Mouse (Mus musculus) forebrain, postnatal 0 days (tissue): Measurements from ENCODE around the gene Rab11fip5. TPM values are rescaled to one million over a fixed set of nuclear protein-coding genes. Genes with fewer than 3 reads are reported as not detected.
A peak's percentile ranks its signal among the peaks of the same experiment; 100 is the strongest.

Source experiments
- ATAC-seq: fragments of 200-750 bp; cut with Nextera tagmentation; 2 replicates; pipeline ENCODE4 v1.8.0; 2017; ENCODE audit warnings: mild to moderate bottlenecking, moderate library complexity
- DNase-seq: peaks from one replicate; pipeline ENCODE4 v3.0.0-alpha.2; 2015
- H3K27ac ChIP-seq: fragments of 300-500 bp; sonication (generic); 2 replicates; pipeline ENCODE4 v1.5.1; 2014; ENCODE audit warnings: low read depth, mild to moderate bottlenecking, antibody characterized with exemption, low read length, moderate library complexity, mixed read lengths
- H3K27me3 ChIP-seq: fragments of 300-500 bp; sonication (generic); 2 replicates; pipeline ENCODE4 v1.6.1; 2014; ENCODE audit warnings: mild to moderate bottlenecking, low read length, mixed read lengths; ENCODE audit not compliant: insufficient read depth
- H3K36me3 ChIP-seq: fragments of 300-500 bp; sonication (generic); 2 replicates; pipeline ENCODE4 v1.6.1; 2014; ENCODE audit warnings: mild to moderate bottlenecking, moderate library complexity; ENCODE audit not compliant: insufficient read depth
- H3K4me1 ChIP-seq: fragments of 300-500 bp; sonication (generic); 2 replicates; pipeline ENCODE4 v1.6.1; 2014; ENCODE audit warnings: antibody characterized with exemption; ENCODE audit not compliant: insufficient read depth
- H3K4me2 ChIP-seq: fragments of 300-500 bp; sonication (generic); 2 replicates; pipeline ENCODE4 v1.6.1; 2014; ENCODE audit warnings: low read depth, mild to moderate bottlenecking, moderate library complexity
- H3K4me3 ChIP-seq: fragments of 300-500 bp; sonication (generic); 2 replicates; pipeline ENCODE4 v1.5.1; 2014; ENCODE audit warnings: low read depth, low read length, mixed read lengths
- H3K9ac ChIP-seq: fragments of 300-500 bp; sonication (generic); 2 replicates; pipeline ENCODE4 v1.6.1; 2014; ENCODE audit warnings: mild to moderate bottlenecking
- H3K9me3 ChIP-seq: fragments of 300-500 bp; sonication (generic); 2 replicates; pipeline ENCODE4 v1.6.1; 2016; ENCODE audit warnings: low read length
- CTCF ChIP-seq: sonication (generic); IDR thresholded peaks from 2 replicates; pipeline ENCODE4 v1.5.1; 2016; ENCODE audit warnings: antibody characterized with exemption, control low read depth, low read depth
- WGBS: fragments of 180-500 bp; shearing (Covaris S2); extraction: QIAGEN DNeasy Blood & Tissue Kit; methylation state at CpG from one replicate; pipeline ENCODE4 v1.1.7; 2014; 5-methylcytosine and 5-hydroxymethylcytosine counted together
- polyA plus RNA-seq: library from polyadenylated mRNA; unstranded; fragments of >200 nt; fragmentation: Nextera tagmentation; extraction: Ambion mirVana; gene quantifications from 2 replicates; pipeline ENCODE4 v1.2.1, GENCODE M21; 2015
- total RNA-seq: library from RNA; depleted of rRNA; stranded (reverse); fragments of >200 nt; gene quantifications from 2 replicates; pipeline ENCODE4 v1.2.3, GENCODE M21; 2014

The Rab11fip5 gene
- total and polyA plus RNA-seq, 2 experiments from 2014 or later: 19.8 to 41.2 TPM

DNA sequence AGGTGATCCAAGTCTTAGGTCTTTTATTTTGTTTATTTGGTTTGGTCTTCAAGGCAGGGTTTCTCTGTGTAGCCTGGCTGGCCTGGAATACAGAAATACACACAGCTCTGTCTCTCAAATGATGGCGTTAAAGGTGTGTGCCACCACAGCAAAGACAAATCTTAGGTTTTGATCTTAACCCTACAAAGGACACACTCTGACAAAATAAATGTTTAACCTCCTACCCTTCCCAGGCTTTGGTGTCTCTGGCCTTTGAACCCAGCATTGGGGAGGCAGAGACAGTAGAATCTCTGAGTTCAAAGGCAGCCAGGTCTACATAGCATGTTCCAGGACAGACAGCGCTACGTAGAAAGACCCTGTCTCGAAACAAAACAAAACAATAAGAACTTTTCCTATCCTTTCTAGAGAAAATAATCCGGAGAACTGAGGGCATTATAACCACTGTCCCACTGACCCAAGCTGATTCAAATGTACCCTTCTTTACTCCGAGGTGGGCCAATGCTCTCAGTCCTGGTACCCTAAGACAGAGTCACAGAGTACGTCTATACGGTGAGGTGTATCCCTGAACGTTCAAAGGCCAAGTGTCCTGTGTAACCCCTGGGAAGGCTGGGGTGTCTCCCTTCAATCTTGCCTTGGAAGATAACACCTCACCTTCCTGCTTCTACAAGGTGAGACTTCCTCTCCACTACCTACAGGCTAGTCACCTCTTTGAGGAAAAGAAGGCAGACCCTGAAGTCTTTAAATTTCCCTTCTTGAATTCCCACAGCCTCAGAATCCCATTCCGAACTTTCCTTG is 1.2 kb downstream of the Rab11fip5 start:
- Histone ChIP-seq H3K27ac (no peak overlapping the region), H3K4me1 (peaks cover 19% of the 10 kb centered on the region), H3K4me2 (peak overlapping the region; percentile 87), H3K36me3 (no peaks in the 10 kb centered on the region), H3K27me3 (no peaks in the 10 kb centered on the region), H3K9ac (peak overlapping the region; percentile 85), H3K4me3 (peak overlapping the region; percentile 88), H3K9me3 (no peaks in the 10 kb centered on the region)
- no peak for TF ChIP-seq CTCF
- no peak for DNase-seq
- WGBS: 81% methylated on average over 10 of the region's 10 CpGs
- ATAC-seq: no peak

DNA sequence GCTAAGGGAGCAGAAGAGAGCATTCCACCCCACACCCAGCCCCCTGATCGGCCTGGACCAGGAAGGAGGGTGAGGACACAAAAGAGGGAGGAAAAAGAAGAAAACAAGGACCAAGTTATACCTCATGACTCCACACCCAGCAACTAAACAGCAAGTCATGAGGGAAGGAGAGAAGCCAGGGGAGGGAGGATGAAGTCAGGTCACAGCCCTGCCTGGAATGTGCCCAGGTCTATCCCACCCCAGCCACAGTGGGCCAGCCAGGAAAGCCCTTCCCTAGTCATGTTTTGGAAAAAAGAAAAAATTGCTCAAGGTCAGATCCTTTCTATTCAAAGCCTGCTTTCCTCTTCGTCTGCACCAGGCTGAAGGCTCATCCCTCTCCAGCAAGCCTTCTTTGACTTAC is 1.9 kb downstream of the Rab11fip5 start:
- 77% methylated on average over 2 of the region's 2 CpGs for WGBS
- 0 out of 2 replicates have a peak overlapping the region, but pooled peaks have one; percentile 18 for H3K9ac ChIP-seq
- ATAC-seq (no peak), DNase-seq (no peak)
- H3K27ac ChIP-seq: no peak overlapping the region
- peaks cover 19% of the 10 kb centered on the region for H3K4me1 ChIP-seq
- H3K4me2 ChIP-seq: peak overlapping the region; percentile 87
- H3K27me3 ChIP-seq: no peaks in the 10 kb centered on the region
- TF ChIP-seq CTCF: no peak
- peak overlapping the region; percentile 88; the same call in 1 of the 2 replicates for H3K4me3 ChIP-seq
- H3K9me3 ChIP-seq: no peaks in the 10 kb centered on the region
- H3K36me3 ChIP-seq: no peaks in the 10 kb centered on the region

DNA sequence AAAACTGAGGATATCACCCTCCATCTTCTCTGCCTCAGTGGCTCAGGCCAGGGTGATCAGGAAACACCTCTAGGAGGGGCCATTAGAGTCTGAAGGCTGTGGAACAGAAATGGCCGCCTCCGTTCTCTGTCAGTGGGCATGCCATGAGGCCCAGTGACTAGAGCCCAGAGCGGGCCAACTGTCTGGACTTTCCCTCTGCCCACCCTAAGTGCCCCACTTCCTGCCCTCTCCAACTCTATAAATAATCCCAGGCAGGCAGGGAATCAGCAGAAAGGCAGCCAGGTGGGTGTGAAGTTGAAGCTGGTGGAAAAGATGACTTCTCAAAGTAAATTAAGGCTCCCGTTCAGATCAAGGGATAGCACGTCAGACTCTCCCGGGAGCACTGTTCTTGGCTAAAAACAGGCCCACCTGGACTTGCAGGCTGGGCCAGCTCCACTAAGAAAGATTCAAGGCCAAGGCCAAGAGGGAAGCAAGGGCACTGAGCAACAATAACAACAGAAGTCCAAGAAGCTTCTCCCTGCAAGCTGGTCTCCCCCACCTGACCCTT is 2.5 kb downstream of the Rab11fip5 start:
- DNase-seq (no peak), ATAC-seq (no peak)
- no peak overlapping the region for H3K4me3 ChIP-seq
- no peak for TF ChIP-seq CTCF
- H3K27me3 ChIP-seq: no peaks in the 10 kb centered on the region
- 78% methylated on average over 6 of the region's 6 CpGs for WGBS
- H3K36me3 ChIP-seq: no peaks in the 10 kb centered on the region
- H3K4me1 ChIP-seq: peaks cover 19% of the 10 kb centered on the region
- H3K9me3 ChIP-seq: no peaks in the 10 kb centered on the region
- H3K9ac ChIP-seq: 0 out of 2 replicates have a peak overlapping the region, but pooled peaks have one; percentile 18
- no peak overlapping the region for H3K27ac ChIP-seq
- peak overlapping the region; percentile 87 for H3K4me2 ChIP-seq

DNA sequence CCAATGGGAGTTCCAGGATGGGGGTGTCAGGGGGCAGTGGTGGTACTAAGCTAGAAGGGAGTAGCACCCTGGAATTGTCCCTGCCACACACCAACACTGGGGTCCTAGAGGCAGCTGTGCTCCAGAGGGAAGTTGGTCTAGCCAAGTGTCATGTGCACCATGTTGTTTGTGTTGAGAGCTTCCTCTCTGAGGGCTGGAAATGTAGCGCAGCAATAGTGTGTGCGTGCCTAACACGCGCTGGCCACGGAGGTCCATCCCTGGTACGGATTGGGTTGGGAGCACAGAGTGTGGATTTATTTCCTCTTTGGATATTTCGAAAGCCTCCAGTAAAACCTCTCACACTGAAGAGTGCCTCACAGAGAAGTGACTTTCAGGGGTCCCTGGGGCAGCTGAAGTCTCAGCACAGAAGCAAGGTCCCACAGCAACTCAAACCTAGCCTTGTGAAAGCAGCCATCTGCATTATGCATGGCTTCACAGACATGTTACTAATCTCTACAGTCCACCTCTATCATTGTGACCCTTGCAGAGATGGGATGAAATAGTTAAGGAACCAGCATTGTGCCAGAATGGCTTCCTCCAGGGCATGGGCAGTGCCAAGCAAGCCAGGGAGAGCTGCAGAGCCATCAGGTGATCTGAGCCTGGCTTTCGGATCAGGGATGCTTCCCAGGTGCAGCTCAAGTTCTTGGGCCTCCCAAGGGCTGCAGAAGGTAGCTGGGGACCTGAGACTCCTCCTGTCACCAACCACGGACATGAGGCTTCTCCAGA is 3.6 kb downstream of the Rab11fip5 start:
- no peaks in the 10 kb centered on the region for H3K27me3 ChIP-seq
- H3K36me3 ChIP-seq: no peaks in the 10 kb centered on the region
- no peaks in the 10 kb centered on the region for H3K9me3 ChIP-seq
- no peak overlapping the region for H3K4me3 ChIP-seq
- no peak overlapping the region for H3K27ac ChIP-seq
- DNase-seq (no peak), ATAC-seq (no peak)
- H3K4me2 ChIP-seq: no peak overlapping the region
- WGBS: 92% methylated on average over 9 of the region's 9 CpGs
- TF ChIP-seq CTCF: no peak
- H3K9ac ChIP-seq: no peak overlapping the region
- H3K4me1 ChIP-seq: peaks cover 19% of the 10 kb centered on the region

DNA sequence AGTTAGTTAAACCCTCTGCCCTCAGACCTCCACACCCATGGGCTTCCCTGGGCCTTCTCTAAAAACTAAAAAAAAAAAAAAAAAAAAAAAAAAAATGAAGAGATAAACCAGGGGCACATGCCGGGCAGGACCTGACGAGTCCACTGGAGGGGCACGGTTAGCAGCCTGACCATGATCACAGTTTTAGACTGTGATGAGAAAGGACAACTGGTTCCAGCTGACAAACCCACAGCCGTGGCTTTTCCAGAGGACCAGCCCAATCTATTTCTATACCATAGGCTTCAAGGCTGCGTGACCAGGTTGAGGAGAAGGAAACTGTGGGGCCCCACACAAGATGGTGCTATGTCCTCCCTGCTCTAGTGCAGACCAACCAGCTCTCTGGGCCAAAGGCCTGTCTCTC is 4.4 kb downstream of the Rab11fip5 start:
- H3K36me3 ChIP-seq: peaks cover 5% of the 10 kb centered on the region; the same call in 1 of the 2 replicates
- no peak overlapping the region for H3K4me2 ChIP-seq
- H3K27me3 ChIP-seq: no peaks in the 10 kb centered on the region
- no peak for TF ChIP-seq CTCF
- no peak for DNase-seq
- H3K9me3 ChIP-seq: no peaks in the 10 kb centered on the region
- no peak overlapping the region for H3K27ac ChIP-seq
- H3K4me1 ChIP-seq: peaks cover 19% of the 10 kb centered on the region
- no peak overlapping the region for H3K4me3 ChIP-seq
- ATAC-seq: no peak
- H3K9ac ChIP-seq: no peak overlapping the region
- WGBS: 92% methylated on average over 5 of the region's 5 CpGs

DNA sequence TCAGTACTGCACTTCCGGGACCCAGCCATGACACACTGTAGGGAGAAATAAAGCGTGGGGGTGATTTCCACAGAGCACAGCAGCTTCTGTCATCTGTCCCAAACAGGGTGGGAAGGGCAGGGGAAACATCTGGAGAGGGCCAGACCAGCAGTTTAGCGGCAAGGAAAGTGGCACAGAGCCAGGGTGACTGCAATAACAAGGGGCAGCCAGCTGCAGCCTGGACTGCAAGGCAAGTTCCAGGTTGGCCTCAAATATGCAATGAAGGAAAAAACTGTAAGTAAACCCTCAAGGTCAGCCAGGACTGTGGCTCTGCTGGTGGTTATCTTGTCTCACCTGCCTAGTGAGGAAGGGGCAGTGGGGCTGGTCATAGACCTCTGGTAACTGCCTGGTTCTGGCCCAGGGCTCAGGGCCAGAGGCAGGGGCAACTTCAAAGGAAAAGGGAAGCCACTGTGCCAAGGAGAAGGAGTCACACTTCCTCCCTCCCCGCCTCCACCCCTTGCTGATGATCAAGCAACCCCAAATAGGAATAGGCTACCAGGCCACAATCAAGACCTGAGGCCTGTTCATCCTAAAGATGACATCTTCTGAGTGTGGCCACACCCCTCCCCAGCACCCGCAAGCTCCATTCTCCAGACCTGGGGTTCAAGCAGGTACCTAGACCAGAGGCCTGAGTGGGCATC is 5.1 kb downstream of the Rab11fip5 start:
- Histone ChIP-seq H3K9ac (no peak overlapping the region), H3K9me3 (no peaks in the 10 kb centered on the region), H3K36me3 (peaks cover 5% of the 10 kb centered on the region; the same call in 1 of the 2 replicates), H3K27ac (no peak overlapping the region), H3K27me3 (no peaks in the 10 kb centered on the region), H3K4me1 (peaks cover 19% of the 10 kb centered on the region), H3K4me3 (no peak overlapping the region), H3K4me2 (no peak overlapping the region)
- 80% methylated on average over 5 of the region's 5 CpGs for WGBS
- no peak for TF ChIP-seq CTCF
- ATAC-seq: no peak
- DNase-seq: no peak
